Mouse (Mus musculus): ENCODE data around the gene Cubn. TPM values are rescaled to one million over a fixed set of nuclear protein-coding genes. Genes with fewer than 3 reads are reported as not detected.

The Cubn gene
- polyA plus RNA-seq, 1 experiment from 2014 or later, result 0.23 TPM

GRCm38 (mm10) chr2:13329754-13330417, 161.7 kb downstream of the Cubn start:
- DNase-seq (ENCODE audit: low spot score) (no peak), ATAC-seq (ENCODE audit: low FRiP score) (no peak)
- Histone ChIP-seq H3K9ac (ENCODE audit: low read depth, low read length) (no peak overlapping the region), H3K36me3 (ENCODE audit: control insufficient read depth, insufficient read depth, low read length) (no peaks in the 10 kb centered on the region), H3K27ac (ENCODE audit: low read depth, low read length) (no peak overlapping the region), H3K27me3 (ENCODE audit: control insufficient read depth, insufficient read depth, low read length) (no peaks in the 10 kb centered on the region), H3K9me3 (ENCODE audit: control insufficient read depth, low read length) (no peaks in the 10 kb centered on the region), H3K4me3 (ENCODE audit: low read depth, low read length) (no peak overlapping the region), H3K4me1 (replicated peaks; ENCODE audit: control insufficient read depth, insufficient read depth, low read length) (no peaks in the 10 kb centered on the region), H3K4me2 (replicated peaks; ENCODE audit: low read depth, low read length) (no peak overlapping the region)
- 58% methylated on average over 4 of the region's 4 CpGs for WGBS

- Histone ChIP-seq H3K36me3 (ENCODE audit: control insufficient read depth, insufficient read depth, low read length) (no peaks in the 10 kb centered on the region), H3K9me3 (ENCODE audit: control insufficient read depth, low read length) (no peaks in the 10 kb centered on the region), H3K27ac (ENCODE audit: low read depth, low read length) (no peak overlapping the region), H3K27me3 (ENCODE audit: control insufficient read depth, insufficient read depth, low read length) (no peaks in the 10 kb centered on the region), H3K9ac (ENCODE audit: low read depth, low read length) (no peak overlapping the region), H3K4me1 (replicated peaks; ENCODE audit: control insufficient read depth, insufficient read depth, low read length) (no peaks in the 10 kb centered on the region), H3K4me2 (replicated peaks; ENCODE audit: low read depth, low read length) (no peak overlapping the region), H3K4me3 (ENCODE audit: low read depth, low read length) (no peak overlapping the region)
- WGBS, result 81% methylated on average over 3 of the region's 3 CpGs
- ATAC-seq (ENCODE audit: low FRiP score) (no peak), DNase-seq (ENCODE audit: low spot score) (no peak)
Observed at GRCm38 (mm10) chr2:13303376-13303775, 188.2 kb downstream of the Cubn start.

GRCm38 (mm10) chr2:13299031-13299430, 192.6 kb downstream of the Cubn start:
- Histone ChIP-seq H3K9ac (ENCODE audit: low read depth, low read length) (no peak overlapping the region), H3K27me3 (ENCODE audit: control insufficient read depth, insufficient read depth, low read length) (no peaks in the 10 kb centered on the region), H3K36me3 (ENCODE audit: control insufficient read depth, insufficient read depth, low read length) (no peaks in the 10 kb centered on the region), H3K27ac (ENCODE audit: low read depth, low read length) (no peak overlapping the region), H3K4me2 (replicated peaks; ENCODE audit: low read depth, low read length) (no peak overlapping the region), H3K9me3 (ENCODE audit: control insufficient read depth, low read length) (no peaks in the 10 kb centered on the region), H3K4me1 (replicated peaks; ENCODE audit: control insufficient read depth, insufficient read depth, low read length) (no peaks in the 10 kb centered on the region), H3K4me3 (ENCODE audit: low read depth, low read length) (no peak overlapping the region)
- WGBS, result 50% methylated on average over 3 of the region's 3 CpGs
- DNase-seq (ENCODE audit: low spot score) (peak; percentile 60), ATAC-seq (ENCODE audit: low FRiP score) (peak; percentile 86)

GRCm38 (mm10) chr2:13297733-13298132, 193.9 kb downstream of the Cubn start:
- no peak overlapping the region for H3K27ac ChIP-seq (ENCODE audit: low read depth, low read length)
- H3K27me3 ChIP-seq (ENCODE audit: control insufficient read depth, insufficient read depth, low read length), result no peaks in the 10 kb centered on the region
- H3K4me3 ChIP-seq (ENCODE audit: low read depth, low read length), result no peak overlapping the region
- H3K4me1 ChIP-seq (replicated peaks; ENCODE audit: control insufficient read depth, insufficient read depth, low read length), result no peaks in the 10 kb centered on the region
- DNase-seq (ENCODE audit: low spot score) (no peak), ATAC-seq (ENCODE audit: low FRiP score) (no peak)
- 62% methylated on average over 5 of the region's 5 CpGs for WGBS
- no peak overlapping the region for H3K4me2 ChIP-seq (replicated peaks; ENCODE audit: low read depth, low read length)
- no peak overlapping the region for H3K9ac ChIP-seq (ENCODE audit: low read depth, low read length)
- no peaks in the 10 kb centered on the region for H3K36me3 ChIP-seq (ENCODE audit: control insufficient read depth, insufficient read depth, low read length)
- no peaks in the 10 kb centered on the region for H3K9me3 ChIP-seq (ENCODE audit: control insufficient read depth, low read length)

GRCm38 (mm10) chr2:13290661-13291060, 201.0 kb downstream of the Cubn start:
- H3K27ac ChIP-seq (ENCODE audit: low read depth, low read length), result no peak overlapping the region
- no peaks in the 10 kb centered on the region for H3K4me1 ChIP-seq (replicated peaks; ENCODE audit: control insufficient read depth, insufficient read depth, low read length)
- 6% methylated on average over 1 of the region's 1 CpGs for WGBS
- no peak overlapping the region for H3K4me3 ChIP-seq (ENCODE audit: low read depth, low read length)
- DNase-seq (ENCODE audit: low spot score), result peak; percentile 70
- ATAC-seq (ENCODE audit: low FRiP score), result no peak; the same call in 1 of the 2 replicates
- H3K9ac ChIP-seq (ENCODE audit: low read depth, low read length), result no peak overlapping the region
- no peaks in the 10 kb centered on the region for H3K27me3 ChIP-seq (ENCODE audit: control insufficient read depth, insufficient read depth, low read length)
- no peaks in the 10 kb centered on the region for H3K36me3 ChIP-seq (ENCODE audit: control insufficient read depth, insufficient read depth, low read length)
- no peak overlapping the region for H3K4me2 ChIP-seq (replicated peaks; ENCODE audit: low read depth, low read length)
- H3K9me3 ChIP-seq (ENCODE audit: control insufficient read depth, low read length), result no peaks in the 10 kb centered on the region

GRCm38 (mm10) chr2:13290070-13290469, 201.5 kb downstream of the Cubn start:
- Histone ChIP-seq H3K4me2 (replicated peaks; ENCODE audit: low read depth, low read length) (no peak overlapping the region), H3K9ac (ENCODE audit: low read depth, low read length) (no peak overlapping the region), H3K27me3 (ENCODE audit: control insufficient read depth, insufficient read depth, low read length) (no peaks in the 10 kb centered on the region), H3K27ac (ENCODE audit: low read depth, low read length) (no peak overlapping the region), H3K9me3 (ENCODE audit: control insufficient read depth, low read length) (no peaks in the 10 kb centered on the region), H3K36me3 (ENCODE audit: control insufficient read depth, insufficient read depth, low read length) (no peaks in the 10 kb centered on the region), H3K4me3 (ENCODE audit: low read depth, low read length) (no peak overlapping the region), H3K4me1 (replicated peaks; ENCODE audit: control insufficient read depth, insufficient read depth, low read length) (no peaks in the 10 kb centered on the region)
- no peak for ATAC-seq (ENCODE audit: low FRiP score)
- 78% methylated on average over 3 of the region's 3 CpGs for WGBS
- DNase-seq (ENCODE audit: low spot score), result no peak

- Histone ChIP-seq H3K9ac (ENCODE audit: low read depth, low read length) (no peak overlapping the region), H3K4me3 (ENCODE audit: low read depth, low read length) (no peak overlapping the region), H3K27me3 (ENCODE audit: control insufficient read depth, insufficient read depth, low read length) (no peaks in the 10 kb centered on the region), H3K27ac (ENCODE audit: low read depth, low read length) (no peak overlapping the region), H3K4me2 (replicated peaks; ENCODE audit: low read depth, low read length) (no peak overlapping the region), H3K4me1 (replicated peaks; ENCODE audit: control insufficient read depth, insufficient read depth, low read length) (no peaks in the 10 kb centered on the region), H3K9me3 (ENCODE audit: control insufficient read depth, low read length) (no peaks in the 10 kb centered on the region), H3K36me3 (ENCODE audit: control insufficient read depth, insufficient read depth, low read length) (no peaks in the 10 kb centered on the region)
- WGBS, result 54% methylated on average over 10 of the region's 10 CpGs
- DNase-seq (ENCODE audit: low spot score), result peak; percentile 41
- peak; percentile 15; the same call in 1 of the 2 replicates for ATAC-seq (ENCODE audit: low FRiP score)
Observed at GRCm38 (mm10) chr2:13278114-13278862, 213.3 kb downstream of the Cubn start.

- 59% methylated on average over 7 of the region's 7 CpGs for WGBS
- Histone ChIP-seq H3K4me2 (replicated peaks; ENCODE audit: low read depth, low read length) (no peak overlapping the region), H3K9ac (ENCODE audit: low read depth, low read length) (no peak overlapping the region), H3K4me3 (ENCODE audit: low read depth, low read length) (no peak overlapping the region), H3K4me1 (replicated peaks; ENCODE audit: control insufficient read depth, insufficient read depth, low read length) (no peaks in the 10 kb centered on the region), H3K36me3 (ENCODE audit: control insufficient read depth, insufficient read depth, low read length) (no peaks in the 10 kb centered on the region), H3K27me3 (ENCODE audit: control insufficient read depth, insufficient read depth, low read length) (no peaks in the 10 kb centered on the region), H3K27ac (ENCODE audit: low read depth, low read length) (no peak overlapping the region), H3K9me3 (ENCODE audit: control insufficient read depth, low read length) (no peaks in the 10 kb centered on the region)
- peak; percentile 28 for DNase-seq (ENCODE audit: low spot score)
- no peak for ATAC-seq (ENCODE audit: low FRiP score)
Observed at GRCm38 (mm10) chr2:13275874-13276273, 215.7 kb downstream of the Cubn start.

All from hindbrain, embryonic 11.5 days (tissue).